Mouse (Mus musculus) liver, embryonic 11.5 days (tissue): ENCODE measurements around the gene Itga3. TPM values are rescaled to one million over a fixed set of nuclear protein-coding genes. Genes with fewer than 3 reads are reported as not detected.

Source experiments
- ATAC-seq: fragments of 200-750 bp; cut with Nextera tagmentation; replicated peaks from 2 replicates; pipeline ENCODE4 v1.8.0; 2017; ENCODE audit warnings: moderate number of reproducible peaks, mild to moderate bottlenecking, moderate TSS enrichment, moderate library complexity; ENCODE audit not compliant: low FRiP score
- DNase-seq: peaks from one replicate; pipeline ENCODE4 v3.0.0-alpha.2; 2017; ENCODE audit warnings: low spot score
- H3K27ac ChIP-seq: fragments of 300-500 bp; sonication (generic); 2 replicates; pipeline ENCODE4 v1.5.1; 2014; ENCODE audit warnings: mild to moderate bottlenecking, low read depth, low read length, control low read depth
- H3K27me3 ChIP-seq: fragments of 300-500 bp; sonication (generic); replicated peaks from 2 replicates; pipeline ENCODE4 v1.6.1; 2014; ENCODE audit warnings: low read length, mixed read lengths; ENCODE audit not compliant: control insufficient read depth, insufficient read depth
- H3K36me3 ChIP-seq: fragments of 300-500 bp; sonication (generic); 2 replicates; pipeline ENCODE4 v1.6.1; 2014; ENCODE audit warnings: mild to moderate bottlenecking, low read length, moderate library complexity, mixed read lengths; ENCODE audit not compliant: control insufficient read depth, insufficient read depth
- H3K4me1 ChIP-seq: fragments of 300-500 bp; sonication (generic); replicated peaks from 2 replicates; pipeline ENCODE4 v1.6.1; 2014; ENCODE audit warnings: low read length, mixed read lengths; ENCODE audit not compliant: control insufficient read depth, insufficient read depth
- H3K4me2 ChIP-seq: fragments of 300-500 bp; sonication (generic); 2 replicates; pipeline ENCODE4 v1.6.1; 2014; ENCODE audit warnings: mild to moderate bottlenecking, control low read depth, moderate library complexity
- H3K4me3 ChIP-seq: fragments of 300-500 bp; sonication (generic); 2 replicates; pipeline ENCODE4 v1.5.1; 2014; ENCODE audit warnings: low read depth, low read length, control low read depth
- H3K9ac ChIP-seq: fragments of 300-500 bp; sonication (generic); 2 replicates; pipeline ENCODE4 v1.6.1; 2014; ENCODE audit warnings: low read depth, low read length, control low read depth
- H3K9me3 ChIP-seq: fragments of 300-500 bp; sonication (generic); 2 replicates; pipeline ENCODE4 v1.6.1; 2016; ENCODE audit warnings: low read length, inconsistent platforms, mixed read lengths; ENCODE audit not compliant: control insufficient read depth
- WGBS: fragments of 180-500 bp; shearing (Covaris S2); extraction: QIAGEN DNeasy Blood & Tissue Kit; methylation state at CpG from one replicate; pipeline ENCODE4 v1.1.7; 2014; 5-methylcytosine and 5-hydroxymethylcytosine counted together
- polyA plus RNA-seq: library from polyadenylated mRNA; unstranded; fragments of >200 nt; fragmentation: Nextera tagmentation; extraction: Ambion mirVana; gene quantifications from 2 replicates; pipeline ENCODE4 v1.2.1, GENCODE M21; 2014

Itga3 gene
- polyA plus RNA-seq, 1 experiment from 2014 or later = 4.6 TPM

DNA sequence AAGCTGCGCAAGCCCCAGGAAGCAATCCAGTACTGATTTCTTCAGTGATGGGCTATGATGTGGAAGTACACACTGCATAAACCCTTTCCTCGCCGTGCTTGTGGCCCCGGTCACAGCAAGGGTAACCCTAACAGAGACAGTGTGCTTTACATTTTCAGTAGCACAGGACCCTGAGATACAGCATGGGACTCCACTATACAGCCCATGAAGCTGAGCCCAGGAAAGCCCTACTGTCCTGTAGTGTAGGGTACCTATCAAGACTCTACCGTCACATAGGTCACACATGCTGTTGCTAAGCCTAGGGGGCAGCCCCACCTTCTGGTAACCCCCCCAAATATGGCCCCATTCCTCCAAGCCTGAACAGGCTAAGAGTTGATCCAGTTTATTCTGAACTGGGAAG, 40.1 kb downstream of the Itga3 start:
- Histone ChIP-seq H3K4me3 (no peak overlapping the region), H3K4me1 (peaks cover 15% of the 10 kb centered on the region), H3K9me3 (no peaks in the 10 kb centered on the region), H3K27ac (no peak overlapping the region), H3K4me2 (no peak overlapping the region), H3K36me3 (no peaks in the 10 kb centered on the region), H3K9ac (no peak overlapping the region), H3K27me3 (peaks cover 4% of the 10 kb centered on the region; the same call in 1 of the 2 replicates)
- 92% methylated on average over 5 of the region's 5 CpGs for WGBS
- DNase-seq = no peak
- ATAC-seq = no peak

DNA sequence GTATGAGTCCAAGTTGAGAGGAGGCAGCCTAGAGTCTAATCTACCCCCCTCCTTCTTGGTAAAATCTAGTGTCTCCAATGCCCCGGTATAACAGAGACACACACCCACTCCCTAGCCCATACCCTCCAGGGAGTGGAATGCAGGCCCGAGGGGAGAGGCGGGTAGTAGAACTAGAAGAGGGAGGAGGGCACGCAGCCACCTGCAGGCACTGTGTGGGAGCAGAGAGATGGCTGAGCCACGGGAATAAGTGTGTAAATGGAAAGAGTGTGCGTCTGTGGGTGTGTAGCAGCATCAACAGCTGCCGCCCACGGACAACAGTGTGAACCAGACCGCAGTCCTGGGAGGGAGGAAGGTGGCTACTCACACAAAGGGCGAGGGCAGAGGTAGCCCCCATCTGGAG, 41.7 kb downstream of the Itga3 start:
- Histone ChIP-seq H3K27me3 (peaks cover 4% of the 10 kb centered on the region; the same call in 1 of the 2 replicates), H3K9me3 (no peaks in the 10 kb centered on the region), H3K36me3 (no peaks in the 10 kb centered on the region), H3K4me1 (peaks cover 8% of the 10 kb centered on the region), H3K4me3 (no peak overlapping the region), H3K4me2 (no peak overlapping the region), H3K27ac (no peak overlapping the region), H3K9ac (no peak overlapping the region)
- WGBS = 70% methylated on average over 10 of the region's 10 CpGs
- ATAC-seq (no peak), DNase-seq (no peak)

DNA sequence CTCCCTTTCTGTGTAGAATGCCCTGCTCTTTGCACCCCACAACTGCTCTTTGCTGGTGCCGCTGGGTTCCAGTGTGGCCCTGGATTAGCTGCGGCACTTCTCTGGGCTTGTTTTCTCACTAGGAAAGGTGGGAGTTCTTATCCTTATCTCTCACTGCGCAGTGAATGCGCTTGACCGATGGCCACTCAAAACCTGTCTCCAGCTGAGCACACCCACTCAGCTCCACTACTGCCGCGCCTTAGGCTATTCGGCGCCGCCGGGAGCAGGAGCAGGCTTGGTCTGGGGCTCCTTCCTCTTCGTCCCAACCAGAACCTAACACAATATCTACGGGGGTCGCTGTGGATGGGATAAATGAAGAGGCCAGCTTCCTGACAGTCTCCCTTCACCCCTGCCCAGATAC, 43.0 kb downstream of the Itga3 start:
- DNase-seq (no peak), ATAC-seq (no peak)
- Histone ChIP-seq H3K4me2 (no peak overlapping the region), H3K27me3 (peaks cover 4% of the 10 kb centered on the region; the same call in 1 of the 2 replicates), H3K9me3 (no peaks in the 10 kb centered on the region), H3K4me3 (no peak overlapping the region), H3K9ac (no peak overlapping the region), H3K36me3 (no peaks in the 10 kb centered on the region), H3K27ac (no peak overlapping the region), H3K4me1 (peaks cover 8% of the 10 kb centered on the region)
- 39% methylated on average over 14 of the region's 14 CpGs for WGBS

DNA sequence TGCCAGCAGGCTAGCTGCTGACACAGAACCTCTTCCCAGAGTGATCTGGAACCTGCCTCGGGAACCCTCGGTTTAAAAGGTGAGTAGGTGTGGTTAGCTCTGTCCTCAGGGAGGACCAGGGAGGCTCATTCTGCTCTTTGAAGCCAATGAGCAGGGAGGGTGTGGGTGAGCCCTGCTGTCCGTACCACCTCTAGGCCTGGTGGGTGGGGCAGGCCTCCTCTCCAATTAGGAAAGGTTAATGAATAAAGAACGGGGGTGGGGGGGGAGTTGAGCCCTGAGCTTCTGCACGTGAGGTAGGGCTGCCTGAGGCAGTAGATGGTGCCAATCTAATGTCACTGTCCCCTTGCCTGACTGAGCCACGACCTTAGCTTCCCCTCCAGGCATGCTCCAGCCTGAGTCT, 43.7 kb downstream of the Itga3 start:
- H3K4me2 ChIP-seq = no peak overlapping the region
- ATAC-seq = 0 out of 2 replicates have a peak, but pooled peaks have one; percentile 34
- WGBS = 37% methylated on average over 6 of the region's 6 CpGs
- DNase-seq = no peak
- H3K9me3 ChIP-seq = no peaks in the 10 kb centered on the region
- H3K36me3 ChIP-seq = no peaks in the 10 kb centered on the region
- peaks cover 8% of the 10 kb centered on the region for H3K4me1 ChIP-seq
- no peak overlapping the region for H3K27ac ChIP-seq
- no peak overlapping the region for H3K9ac ChIP-seq
- no peak overlapping the region for H3K4me3 ChIP-seq
- peaks cover 4% of the 10 kb centered on the region; the same call in 1 of the 2 replicates for H3K27me3 ChIP-seq

DNA sequence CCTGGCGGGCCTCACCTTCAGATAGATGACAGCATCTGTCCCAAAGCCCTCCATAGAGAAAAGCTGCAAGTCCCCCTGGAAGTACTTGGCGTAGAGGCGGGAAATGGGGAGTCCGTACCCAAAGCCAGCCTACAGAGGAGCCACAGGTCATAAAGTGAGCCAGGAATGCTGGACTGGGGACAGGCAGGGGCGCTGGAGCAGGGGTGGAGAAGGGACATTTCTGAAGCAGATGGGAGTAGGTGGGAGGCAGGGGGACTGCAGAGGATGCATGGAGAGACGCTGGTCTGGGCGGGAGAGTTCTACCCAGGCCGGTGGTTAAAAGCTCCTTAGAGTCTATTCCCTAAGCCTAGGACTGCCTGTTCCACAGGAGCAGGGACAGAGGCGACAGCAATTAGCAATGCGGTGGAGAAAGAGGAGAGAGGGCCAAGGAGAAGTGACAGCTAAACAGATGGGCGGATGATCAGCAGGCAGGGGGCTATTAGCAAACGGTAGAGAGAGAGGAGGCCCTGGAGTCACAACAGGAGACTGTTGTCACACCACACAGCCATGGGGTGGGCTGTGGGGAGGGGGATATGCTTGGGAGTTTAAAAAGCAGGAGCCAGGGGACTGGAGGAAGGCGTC, 48.6 kb downstream of the Itga3 start:
- Histone ChIP-seq H3K4me1 (peaks cover 8% of the 10 kb centered on the region), H3K27me3 (0 out of 2 replicates have a peak, but pooled peaks cover 4% of the 10 kb centered on the region), H3K36me3 (peaks cover 17% of the 10 kb centered on the region), H3K4me3 (no peak overlapping the region), H3K9me3 (no peaks in the 10 kb centered on the region), H3K9ac (no peak overlapping the region; the same call in 1 of the 2 replicates), H3K4me2 (no peak overlapping the region), H3K27ac (no peak overlapping the region)
- WGBS = 40% methylated on average over 13 of the region's 13 CpGs
- DNase-seq (no peak), ATAC-seq (no peak)

DNA sequence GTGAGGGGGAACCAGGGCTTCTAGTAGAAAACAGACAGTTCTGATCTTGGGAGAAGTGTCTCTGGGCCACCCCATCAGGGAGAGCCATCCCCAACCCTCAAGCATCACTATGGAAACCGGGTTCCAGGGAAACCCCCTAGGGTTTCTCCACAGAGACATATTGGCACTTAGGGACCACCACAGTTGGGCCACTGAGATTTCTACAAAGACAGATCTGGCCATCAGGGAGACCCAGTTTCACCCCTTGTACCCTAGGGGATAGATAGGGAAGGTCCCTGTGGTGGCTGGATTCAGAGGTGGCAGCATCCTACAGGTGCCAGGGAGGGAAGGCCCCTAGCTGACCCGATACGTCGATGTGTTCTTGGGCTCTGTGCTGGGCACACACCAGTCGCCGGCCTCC, 49.8 kb downstream of the Itga3 start:
- H3K4me2 ChIP-seq = no peak overlapping the region

DNA sequence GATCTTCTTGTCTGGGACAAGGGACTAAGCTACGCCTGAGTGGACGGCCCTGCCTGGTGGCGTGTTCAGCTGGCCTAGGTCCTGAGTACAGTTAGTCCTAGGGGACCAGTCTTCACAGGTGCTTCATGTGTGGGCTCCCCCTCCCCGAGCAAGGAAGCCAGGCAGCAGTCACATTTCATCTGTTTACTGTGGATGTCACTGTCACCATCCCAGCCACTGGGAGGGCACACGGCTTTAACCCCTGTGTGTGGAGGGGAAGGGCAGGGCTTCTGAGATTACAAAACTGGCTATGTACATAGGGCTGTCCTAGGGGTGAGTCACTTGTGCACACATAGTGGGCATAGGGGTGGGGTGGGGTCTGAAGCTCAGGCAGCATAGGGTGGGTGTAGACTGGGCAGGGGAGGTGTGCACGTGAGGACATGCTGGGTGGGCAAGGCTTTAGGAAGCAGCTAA, 50.5 kb downstream of the Itga3 start:
- no peaks in the 10 kb centered on the region for H3K27me3 ChIP-seq
- ATAC-seq (peak; percentile 61), DNase-seq (no peak)
- H3K4me3 ChIP-seq = no peak overlapping the region
- H3K4me2 ChIP-seq = no peak overlapping the region
- H3K27ac ChIP-seq = peak overlapping the region; percentile 32; the same call in 1 of the 2 replicates
- no peaks in the 10 kb centered on the region for H3K9me3 ChIP-seq
- H3K4me1 ChIP-seq = peaks cover 9% of the 10 kb centered on the region
- peaks cover 32% of the 10 kb centered on the region for H3K36me3 ChIP-seq
- 69% methylated on average over 6 of the region's 6 CpGs for WGBS
- no peak overlapping the region for H3K9ac ChIP-seq

More for the DNA sequence above, 49.8 kb downstream of the Itga3 start:
- no peak for ATAC-seq
- Histone ChIP-seq H3K9me3 (no peaks in the 10 kb centered on the region), H3K4me3 (no peak overlapping the region), H3K9ac (no peak overlapping the region), H3K27me3 (no peaks in the 10 kb centered on the region), H3K36me3 (peaks cover 26% of the 10 kb centered on the region), H3K4me1 (peaks cover 8% of the 10 kb centered on the region), H3K27ac (no peak overlapping the region)
- DNase-seq = no peak
- 83% methylated on average over 6 of the region's 6 CpGs for WGBS

DNA sequence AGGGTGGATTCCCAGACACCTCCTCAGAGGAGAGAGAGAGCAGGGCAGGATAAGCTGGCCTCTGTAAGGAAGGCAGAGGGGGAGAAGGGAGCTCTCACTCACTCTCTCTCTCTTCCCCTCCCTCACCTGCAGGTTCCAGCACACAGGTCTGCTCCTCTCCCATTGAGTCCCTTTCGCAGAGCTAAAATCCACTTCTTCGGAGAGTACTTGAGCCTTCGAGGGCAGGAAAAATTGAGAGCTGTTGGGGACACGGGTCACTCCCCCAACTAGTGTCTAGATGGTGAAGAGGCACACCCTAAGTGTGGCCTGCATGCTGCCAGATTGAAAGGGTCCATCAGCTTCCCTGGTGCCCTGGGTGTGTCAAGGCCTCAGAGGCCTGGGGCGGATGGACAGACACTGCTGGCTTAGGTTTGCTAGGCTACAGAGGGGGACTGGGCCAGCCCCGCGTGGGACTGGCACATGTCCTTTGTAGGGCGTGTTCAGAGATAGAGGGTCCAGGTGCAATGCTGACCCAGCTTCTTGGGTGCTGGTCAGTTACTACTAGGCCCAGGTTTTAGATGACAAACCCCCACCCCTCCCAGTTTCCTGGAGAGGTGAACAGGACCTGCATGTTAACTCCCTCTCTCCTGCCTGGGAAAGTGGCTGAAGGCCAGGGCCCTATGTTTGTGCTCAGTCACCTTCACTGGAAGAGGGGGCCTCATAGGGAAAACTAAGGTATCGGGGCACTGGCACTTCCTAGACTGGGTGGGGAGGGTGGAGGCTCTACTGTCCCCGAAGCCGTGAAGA, 51.2 kb downstream of the Itga3 start:
- Histone ChIP-seq H3K4me1 (peaks cover 9% of the 10 kb centered on the region), H3K27ac (peak overlapping the region; percentile 32; the same call in 1 of the 2 replicates), H3K9ac (no peak overlapping the region), H3K4me2 (no peak overlapping the region), H3K4me3 (no peak overlapping the region), H3K9me3 (no peaks in the 10 kb centered on the region), H3K36me3 (peaks cover 36% of the 10 kb centered on the region), H3K27me3 (no peaks in the 10 kb centered on the region)
- 79% methylated on average over 11 of the region's 11 CpGs for WGBS
- ATAC-seq = peak; percentile 19; the same call in 1 of the 2 replicates
- no peak for DNase-seq
